Mouse (Mus musculus) myocyte (in vitro differentiated cells): ENCODE results near the gene Tmem63b. TPM values are rescaled to one million over a fixed set of nuclear protein-coding genes. Genes with fewer than 3 reads are reported as not detected.

Experiments
- H3K27me3 ChIP-seq: one replicate; pipeline ENCODE4 v1.6.1; 2011; ENCODE audit not compliant: control insufficient read depth, insufficient read depth, insufficient read length
- H3K36me3 ChIP-seq: one replicate; pipeline ENCODE4 v1.6.1; 2011; ENCODE audit not compliant: control insufficient read depth, insufficient read depth
- H3K4me2 ChIP-seq: one replicate; pipeline ENCODE4 v1.6.1; 2011; ENCODE audit warnings: low read depth, control low read depth
- H3K4me3 ChIP-seq: one replicate; pipeline ENCODE4 v1.5.1; 2011; ENCODE audit warnings: mild to moderate bottlenecking, control low read depth, moderate library complexity
- H3K79me2 ChIP-seq: one replicate; pipeline ENCODE4 v1.6.1; 2011; ENCODE audit not compliant: control insufficient read depth, insufficient read depth
- H3ac ChIP-seq: one replicate; pipeline ENCODE4 v1.6.1; 2011; ENCODE audit not compliant: control insufficient read depth, insufficient read length
- CEBPB ChIP-seq: IDR thresholded peaks from 2 replicates; pipeline ENCODE4 v1.6.1; 2011; ENCODE audit warnings: mild to moderate bottlenecking, moderate library complexity; ENCODE audit not compliant: poor library complexity, insufficient read depth, severe bottlenecking
- E2F4 ChIP-seq: IDR thresholded peaks from one replicate; pipeline ENCODE4 v1.6.1; 2011; ENCODE audit warnings: mild to moderate bottlenecking, control low read depth, moderate library complexity; ENCODE audit not compliant: insufficient read depth
- MAX ChIP-seq: IDR thresholded peaks from one replicate; pipeline ENCODE4 v1.6.1; 2011; ENCODE audit warnings: low read depth, mild to moderate bottlenecking, control low read depth
- MYOD1 ChIP-seq, 3 experiments: IDR thresholded peaks; one replicate each; pipeline ENCODE4 v1.6.1; 2011; ENCODE audit warnings: control low read depth in 2 of 3, low read depth in 2 of 3, mild to moderate bottlenecking in 2 of 3, moderate library complexity in 1 of 3; ENCODE audit not compliant: insufficient read length in 2 of 3, control insufficient read depth in 1 of 3
- MYOG ChIP-seq, 3 experiments: IDR thresholded peaks; one replicate each; pipeline ENCODE4 v1.6.1; 2011; ENCODE audit warnings: control low read depth in 2 of 3, low read depth in 2 of 3, mild to moderate bottlenecking in 2 of 3; ENCODE audit not compliant: insufficient read length in 2 of 3, control insufficient read depth in 1 of 3, insufficient read depth in 1 of 3
- POLR2A ChIP-seq: IDR thresholded peaks from one replicate; pipeline ENCODE4 v1.6.1; 2011; ENCODE audit warnings: low read depth, mild to moderate bottlenecking, control low read depth, moderate library complexity; ENCODE audit not compliant: insufficient read length
- POLR2AphosphoS2 ChIP-seq: IDR thresholded peaks from one replicate; pipeline ENCODE4 v1.6.1; 2011; ENCODE audit warnings: low read depth, control low read depth; ENCODE audit not compliant: insufficient read length
- REST ChIP-seq: IDR thresholded peaks from one replicate; pipeline ENCODE4 v1.6.1; 2011; ENCODE audit warnings: mild to moderate bottlenecking, control low read depth, moderate library complexity; ENCODE audit not compliant: insufficient read depth, insufficient read length
- SRF ChIP-seq: IDR thresholded peaks from one replicate; pipeline ENCODE4 v1.6.1; 2011; ENCODE audit warnings: low read depth; ENCODE audit not compliant: control insufficient read depth, insufficient read length
- TCF12 ChIP-seq: IDR thresholded peaks from one replicate; pipeline ENCODE4 v1.6.1; 2011; ENCODE audit warnings: mild to moderate bottlenecking, control low read depth; ENCODE audit not compliant: poor library complexity, insufficient read depth, severe bottlenecking
- TCF3 ChIP-seq: IDR thresholded peaks from one replicate; pipeline ENCODE4 v1.6.1; 2011; ENCODE audit warnings: low read depth, control low read depth; ENCODE audit not compliant: insufficient read length
- USF1 ChIP-seq: IDR thresholded peaks from one replicate; pipeline ENCODE4 v1.6.1; 2011; ENCODE audit warnings: low read depth, mild to moderate bottlenecking, control low read depth, moderate library complexity
- polyA plus RNA-seq: library from polyadenylated mRNA; unstranded; fragments of >200 nt; fragmentation: generic; extraction: Trizol; gene quantifications from one replicate; pipeline ENCODE4 v1.2.1, GENCODE M21; 2012; ENCODE audit warnings: missing spikeins

The Tmem63b gene
- polyA plus RNA-seq, 1 experiment, result 58.4 TPM

GRCm38 (mm10) chr17:45727983-45728723 is 41.4 kb upstream of the Tmem63b start:
- TF ChIP-seq POLR2AphosphoS2 (no peak), MAX (no peak), MYOD1 (IDR thresholded peaks at IDR 0.05; ENCODE audit: control insufficient read depth in 1 of 3, insufficient read length in 2 of 3, low read depth in 2 of 3) (no peak), MYOG (IDR thresholded peaks at IDR 0.05; ENCODE audit: control insufficient read depth in 1 of 3, insufficient read depth in 1 of 3, insufficient read length in 2 of 3, low read depth in 2 of 3) (no peak), CEBPB (no peak), USF1 (no peak), POLR2A (no peak), E2F4 (no peak), TCF12 (no peak)
- H3K36me3 ChIP-seq, result no peaks in the 10 kb centered on the region
- no peaks in the 10 kb centered on the region for H3K27me3 ChIP-seq
- H3K79me2 ChIP-seq, result no peaks in the 10 kb centered on the region
- H3ac ChIP-seq, result no peak overlapping the region
- H3K4me2 ChIP-seq, result no peak overlapping the region
- no peak overlapping the region for H3K4me3 ChIP-seq

DNA sequence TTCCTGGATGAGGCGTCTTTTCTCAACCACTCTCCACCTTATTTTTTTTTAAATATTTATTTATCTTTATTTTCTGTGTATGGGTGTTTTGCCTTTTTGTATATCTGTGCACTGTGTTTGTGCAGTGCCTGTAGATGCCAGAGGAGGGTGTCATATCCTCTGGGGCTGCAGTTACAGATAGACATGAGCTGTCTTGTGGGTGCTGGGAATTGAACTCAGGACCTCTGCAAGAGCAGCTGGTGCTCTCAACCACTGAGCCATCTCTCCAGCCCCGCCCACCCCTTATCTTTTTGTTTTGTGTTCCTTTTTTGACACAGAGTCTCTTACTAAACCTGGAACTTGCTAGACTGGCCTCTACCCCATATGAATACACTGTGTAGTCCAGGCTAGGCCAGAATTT is 40.8 kb upstream of the Tmem63b start:
- Histone ChIP-seq H3K4me3 (no peak overlapping the region), H3K79me2 (no peaks in the 10 kb centered on the region), H3K27me3 (no peaks in the 10 kb centered on the region), H3ac (no peak overlapping the region), H3K36me3 (no peaks in the 10 kb centered on the region), H3K4me2 (no peak overlapping the region)
- no peak for TF ChIP-seq POLR2AphosphoS2
- no peak for TF ChIP-seq E2F4
- no peak for TF ChIP-seq CEBPB
- TF ChIP-seq REST, result no peak
- TF ChIP-seq TCF12, result no peak

DNA sequence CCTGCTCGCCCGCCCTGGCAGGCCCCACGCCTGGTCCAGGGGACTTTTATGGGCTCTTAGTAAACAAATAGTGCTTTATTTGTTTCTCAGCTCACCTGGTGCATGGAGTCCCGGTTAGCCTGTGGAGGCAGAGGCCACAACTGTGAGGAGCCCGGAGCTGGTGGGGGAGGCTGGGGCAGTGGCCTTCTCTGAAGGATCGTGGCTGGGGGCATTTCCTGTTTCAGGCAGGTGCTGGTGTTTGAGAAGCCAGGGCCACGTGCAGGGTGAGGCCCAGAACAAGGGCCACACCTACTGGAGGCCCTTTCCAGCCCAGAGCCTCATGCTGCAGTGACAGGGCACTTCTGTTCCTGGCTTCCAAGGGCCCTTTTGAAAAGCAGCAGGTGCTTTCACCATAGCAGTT is 39.5 kb upstream of the Tmem63b start:
- Histone ChIP-seq H3ac (no peak overlapping the region), H3K79me2 (no peaks in the 10 kb centered on the region), H3K27me3 (no peaks in the 10 kb centered on the region), H3K4me2 (no peak overlapping the region), H3K4me3 (no peak overlapping the region), H3K36me3 (no peaks in the 10 kb centered on the region)
- no peak for TF ChIP-seq SRF
- no peak for TF ChIP-seq MAX
- TF ChIP-seq MYOD1 (IDR thresholded peaks at IDR 0.05; ENCODE audit: control insufficient read depth in 1 of 3, insufficient read length in 2 of 3, low read depth in 2 of 3), result no peak
- no peak for TF ChIP-seq TCF12
- no peak for TF ChIP-seq POLR2A
- TF ChIP-seq E2F4, result no peak
- no peak for TF ChIP-seq MYOG (IDR thresholded peaks at IDR 0.05; ENCODE audit: control insufficient read depth in 1 of 3, insufficient read depth in 1 of 3, insufficient read length in 2 of 3, low read depth in 2 of 3)

DNA sequence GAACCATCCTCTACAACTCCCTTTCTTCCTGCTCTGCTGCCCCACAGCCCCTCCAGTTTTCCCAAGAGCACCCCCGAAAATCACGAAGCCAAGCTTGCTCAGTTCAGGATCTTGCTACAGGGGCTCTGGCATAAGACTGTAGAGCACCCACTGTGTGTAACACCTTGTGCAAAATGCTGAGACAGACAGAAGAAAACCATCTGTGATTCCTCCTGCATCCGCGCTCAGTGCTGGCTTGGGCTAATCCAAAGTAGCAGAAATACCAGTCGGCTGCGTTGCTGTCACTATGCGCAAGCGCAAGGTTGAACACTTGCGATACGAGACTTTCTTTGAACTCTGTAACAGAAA is 37.8 kb upstream of the Tmem63b start:
- Histone ChIP-seq H3K4me2 (no peak overlapping the region), H3ac (peak overlapping the region; percentile 8), H3K36me3 (no peaks in the 10 kb centered on the region), H3K79me2 (no peaks in the 10 kb centered on the region), H3K4me3 (peak overlapping the region; percentile 26), H3K27me3 (no peaks in the 10 kb centered on the region)
- TF ChIP-seq TCF12 (no peak), SRF (no peak), TCF3 (no peak), USF1 (no peak), MYOG (IDR thresholded peaks at IDR 0.05; ENCODE audit: control insufficient read depth in 1 of 3, insufficient read depth in 1 of 3, insufficient read length in 2 of 3, low read depth in 2 of 3) (no peak), MYOD1 (IDR thresholded peaks at IDR 0.05; ENCODE audit: control insufficient read depth in 1 of 3, insufficient read length in 2 of 3, low read depth in 2 of 3) (no peak), MAX (no peak), CEBPB (no peak), REST (no peak), E2F4 (no peak), POLR2A (no peak), POLR2AphosphoS2 (no peak)

DNA sequence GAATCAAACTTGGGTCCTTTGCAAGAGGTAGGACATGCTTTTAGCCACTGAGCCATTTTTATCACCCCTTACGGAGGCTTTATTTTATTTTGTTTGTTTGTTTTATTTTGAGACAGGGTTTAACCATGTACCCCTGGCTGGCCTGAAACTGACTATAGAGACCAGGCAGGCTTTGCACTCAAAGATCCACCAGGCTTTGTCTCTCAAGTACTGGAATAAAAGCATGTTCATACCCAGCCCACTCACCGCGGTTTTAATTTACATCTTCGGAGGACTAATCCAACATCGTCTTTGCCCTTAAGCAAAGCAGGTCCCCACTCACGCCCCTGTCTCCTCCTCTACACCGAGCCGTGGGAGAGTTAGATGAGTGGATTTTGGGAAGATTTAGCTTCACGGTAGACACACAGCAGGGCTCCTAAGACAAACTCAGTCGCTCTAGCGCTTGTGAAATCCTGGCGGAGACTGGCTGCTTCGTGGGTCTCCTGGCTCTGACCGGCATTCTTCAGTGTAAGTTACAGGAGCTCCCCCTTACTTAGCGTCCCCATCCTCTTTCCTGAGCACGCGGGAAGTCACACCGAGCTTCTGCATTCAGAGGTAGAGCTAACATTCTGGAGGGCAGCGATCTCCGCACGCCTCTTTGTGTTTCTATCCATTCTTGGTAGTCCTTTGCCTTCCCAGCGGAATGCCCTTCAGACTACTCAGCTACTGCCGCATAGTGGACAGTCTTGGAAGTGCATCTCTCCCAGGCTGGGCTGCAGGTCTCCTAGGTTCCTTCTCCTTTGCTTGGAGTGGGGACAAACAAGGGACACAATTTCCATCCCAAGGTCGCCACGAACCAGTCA is 37.2 kb upstream of the Tmem63b start:
- Histone ChIP-seq H3ac (peak overlapping the region; percentile 8), H3K4me3 (peak overlapping the region; percentile 26), H3K27me3 (no peaks in the 10 kb centered on the region), H3K4me2 (peak overlapping the region; percentile 100), H3K36me3 (no peaks in the 10 kb centered on the region), H3K79me2 (no peaks in the 10 kb centered on the region)
- TF ChIP-seq POLR2A (no peak), TCF3 (no peak), CEBPB (no peak), MAX (no peak), TCF12 (no peak), MYOG (IDR thresholded peaks at IDR 0.05; ENCODE audit: control insufficient read depth in 1 of 3, insufficient read depth in 1 of 3, insufficient read length in 2 of 3, low read depth in 2 of 3) (no peak), MYOD1 (IDR thresholded peaks at IDR 0.05; ENCODE audit: control insufficient read depth in 1 of 3, insufficient read length in 2 of 3, low read depth in 2 of 3) (no peak), REST (no peak), SRF (no peak), POLR2AphosphoS2 (no peak), E2F4 (no peak), USF1 (no peak)
